Mouse (Mus musculus): ENCODE results near the gene Stk24. TPM values are rescaled to one million over a fixed set of nuclear protein-coding genes. Genes with fewer than 3 reads are reported as not detected.

Gene Stk24
- total and polyA plus RNA-seq, 3 experiments: 21.4 to 75.6 (median 70.2) TPM

- H3K79me2 ChIP-seq (replicated peaks; ENCODE audit: control insufficient read depth, insufficient read depth, low read length): peaks cover 5% of the 10 kb centered on the region
- H3K9ac ChIP-seq (ENCODE audit: low read depth, low read length): no peak overlapping the region
- H3K36me3 ChIP-seq (ENCODE audit: control insufficient read depth, insufficient read depth, low read length): peaks cover 5% of the 10 kb centered on the region; the same call in 1 of the 2 replicates
- no peak overlapping the region for H3K4me3 ChIP-seq
- TF ChIP-seq EP300 (IDR thresholded peaks at IDR 0.05; ENCODE audit: insufficient read depth, low read depth, low read length) (no peak), POLR2A (IDR thresholded peaks at IDR 0.05; ENCODE audit: insufficient read depth, low read depth, low read length) (no peak), CTCF (IDR thresholded peaks at IDR 0.05) (no peak)
- intact Hi-C loops (cut with DNase I): loop anchor here (5.0 kb wide), 1 partner anchor 61 kb away; no protein-coding TSS in a partner anchor
- peaks cover 33% of the 10 kb centered on the region for H3K4me1 ChIP-seq (ENCODE audit: control insufficient read depth, insufficient read depth, low read length)
- no peak overlapping the region for H3K27ac ChIP-seq
- no peaks in the 10 kb centered on the region for H3K27me3 ChIP-seq (ENCODE audit: control insufficient read depth, insufficient read depth, low read length)
- DNase-seq: no peak
- 37% methylated on average over 13 of the region's 13 CpGs for WGBS
Measured at GRCm38 (mm10) chr14:121316631-121317311, 63.0 kb downstream of the Stk24 start.

GRCm38 (mm10) chr14:121316136-121316535 is 63.7 kb downstream of the Stk24 start:
- Histone ChIP-seq H3K4me1 (ENCODE audit: control insufficient read depth, insufficient read depth, low read length) (peaks cover 34% of the 10 kb centered on the region), H3K27me3 (ENCODE audit: control insufficient read depth, insufficient read depth, low read length) (no peaks in the 10 kb centered on the region), H3K79me2 (replicated peaks; ENCODE audit: control insufficient read depth, insufficient read depth, low read length) (peaks cover 5% of the 10 kb centered on the region), H3K27ac (no peak overlapping the region), H3K36me3 (ENCODE audit: control insufficient read depth, insufficient read depth, low read length) (peaks cover 5% of the 10 kb centered on the region; the same call in 1 of the 2 replicates), H3K9ac (ENCODE audit: low read depth, low read length) (no peak overlapping the region), H3K4me3 (no peak overlapping the region)
- DNase-seq: no peak
- WGBS: 71% methylated on average over 5 of the region's 5 CpGs
- intact Hi-C loops (cut with DNase I): loop anchor here (5.0 kb wide), 1 partner anchor 61 kb away; no protein-coding TSS in a partner anchor
- TF ChIP-seq POLR2A (IDR thresholded peaks at IDR 0.05; ENCODE audit: insufficient read depth, low read depth, low read length) (no peak), EP300 (IDR thresholded peaks at IDR 0.05; ENCODE audit: insufficient read depth, low read depth, low read length) (no peak), CTCF (IDR thresholded peaks at IDR 0.05) (no peak)

GRCm38 (mm10) chr14:121314934-121315333 is 64.9 kb downstream of the Stk24 start:
- Histone ChIP-seq H3K36me3 (ENCODE audit: control insufficient read depth, insufficient read depth, low read length) (peaks cover 5% of the 10 kb centered on the region; the same call in 1 of the 2 replicates), H3K27ac (no peak overlapping the region), H3K4me3 (no peak overlapping the region), H3K27me3 (ENCODE audit: control insufficient read depth, insufficient read depth, low read length) (no peaks in the 10 kb centered on the region), H3K4me1 (ENCODE audit: control insufficient read depth, insufficient read depth, low read length) (peaks cover 41% of the 10 kb centered on the region), H3K9ac (ENCODE audit: low read depth, low read length) (no peak overlapping the region), H3K79me2 (replicated peaks; ENCODE audit: control insufficient read depth, insufficient read depth, low read length) (peaks cover 5% of the 10 kb centered on the region)
- TF ChIP-seq POLR2A (IDR thresholded peaks at IDR 0.05; ENCODE audit: insufficient read depth, low read depth, low read length) (no peak), CTCF (IDR thresholded peaks at IDR 0.05) (no peak), EP300 (IDR thresholded peaks at IDR 0.05; ENCODE audit: insufficient read depth, low read depth, low read length) (no peak)
- intact Hi-C loops (cut with DNase I): loop anchor here (5.0 kb wide), 2 partner anchors 37 to 62 kb away; no protein-coding TSS in a partner anchor
- DNase-seq: no peak
- 41% methylated on average over 3 of the region's 3 CpGs for WGBS

- Histone ChIP-seq H3K9ac (ENCODE audit: low read depth, low read length) (no peak overlapping the region), H3K27ac (peak overlapping the region; percentile 20; the same call in 1 of the 2 replicates), H3K4me3 (no peak overlapping the region), H3K27me3 (ENCODE audit: control insufficient read depth, insufficient read depth, low read length) (no peaks in the 10 kb centered on the region), H3K36me3 (ENCODE audit: control insufficient read depth, insufficient read depth, low read length) (peaks cover 5% of the 10 kb centered on the region; the same call in 1 of the 2 replicates), H3K4me1 (ENCODE audit: control insufficient read depth, insufficient read depth, low read length) (peaks cover 43% of the 10 kb centered on the region), H3K79me2 (replicated peaks; ENCODE audit: control insufficient read depth, insufficient read depth, low read length) (peaks cover 7% of the 10 kb centered on the region)
- TF ChIP-seq POLR2A (IDR thresholded peaks at IDR 0.05; ENCODE audit: insufficient read depth, low read depth, low read length): no peak
- TF ChIP-seq CTCF (IDR thresholded peaks at IDR 0.05): no peak
- TF ChIP-seq EP300 (IDR thresholded peaks at IDR 0.05; ENCODE audit: insufficient read depth, low read depth, low read length): no peak
- intact Hi-C loops (cut with DNase I): loop anchor here (5.0 kb wide), 1 partner anchor 39 kb away; no protein-coding TSS in a partner anchor
- 71% methylated on average over 10 of the region's 10 CpGs for WGBS
- DNase-seq: no peak
Measured at GRCm38 (mm10) chr14:121313283-121313682, 66.5 kb downstream of the Stk24 start.

- Histone ChIP-seq H3K4me3 (no peak overlapping the region), H3K9ac (ENCODE audit: low read depth, low read length) (no peak overlapping the region), H3K36me3 (ENCODE audit: control insufficient read depth, insufficient read depth, low read length) (no peaks in the 10 kb centered on the region), H3K4me1 (ENCODE audit: control insufficient read depth, insufficient read depth, low read length) (peaks cover 32% of the 10 kb centered on the region), H3K27me3 (ENCODE audit: control insufficient read depth, insufficient read depth, low read length) (no peaks in the 10 kb centered on the region), H3K79me2 (replicated peaks; ENCODE audit: control insufficient read depth, insufficient read depth, low read length) (peaks cover 5% of the 10 kb centered on the region; the same call in 1 of the 2 replicates), H3K27ac (no peak overlapping the region)
- WGBS: 72% methylated on average over 2 of the region's 2 CpGs
- no peak for TF ChIP-seq EP300 (IDR thresholded peaks at IDR 0.05; ENCODE audit: insufficient read depth, low read depth, low read length)
- TF ChIP-seq POLR2A (IDR thresholded peaks at IDR 0.05; ENCODE audit: insufficient read depth, low read depth, low read length): no peak
- TF ChIP-seq CTCF (IDR thresholded peaks at IDR 0.05): no peak
- no peak for DNase-seq
- intact Hi-C loops (cut with DNase I): loop anchor here (5.0 kb wide), 1 partner anchor 41 kb away; no protein-coding TSS in a partner anchor
Measured at GRCm38 (mm10) chr14:121311083-121311482, 68.7 kb downstream of the Stk24 start.
